Mouse (Mus musculus) liver, embryonic 14.5 days (tissue): ENCODE measurements around the gene Dclk2. TPM values are rescaled to one million over a fixed set of nuclear protein-coding genes. Genes with fewer than 3 reads are reported as not detected.

Experiments used
- ATAC-seq: fragments of 200-750 bp; cut with Nextera tagmentation; 2 replicates; pipeline ENCODE4 v1.8.0; 2017; ENCODE audit warnings: moderate number of reproducible peaks, mild to moderate bottlenecking, moderate library complexity; ENCODE audit not compliant: insufficient read depth
- DNase-seq, 3 experiments: peaks; one replicate each; pipeline ENCODE4 v3.0.0-alpha.2; 2012 to 2013; ENCODE audit warnings: low read depth in 3 of 3, low spot score in 3 of 3
- H3K27ac ChIP-seq: fragments of 300-500 bp; sonication (generic); 2 replicates; pipeline ENCODE4 v1.5.1; 2014; ENCODE audit warnings: moderate library complexity, mild to moderate bottlenecking, control low read depth, inconsistent platforms
- H3K27me3 ChIP-seq: fragments of 300-500 bp; sonication (generic); 2 replicates; pipeline ENCODE4 v1.6.1; 2014; ENCODE audit warnings: mild to moderate bottlenecking, low read length, moderate library complexity; ENCODE audit not compliant: control insufficient read depth, insufficient read depth
- H3K36me3 ChIP-seq: fragments of 300-500 bp; sonication (generic); replicated peaks from 2 replicates; pipeline ENCODE4 v1.6.1; 2014; ENCODE audit warnings: low read depth; ENCODE audit not compliant: control insufficient read depth, insufficient read depth
- H3K4me1 ChIP-seq, 2 experiments: fragments of 200-500 bp in 1 of 2; fragments of 300-500 bp in 1 of 2; sonication (generic) in 1 of 2; replicated peaks; 2 replicates each; pipeline ENCODE4 v1.6.1; 2012 to 2014; ENCODE audit warnings: antibody characterized with exemption in 1 of 2, inconsistent platforms in 1 of 2, low read length in 1 of 2; ENCODE audit not compliant: control insufficient read depth in 2 of 2, insufficient read depth in 2 of 2
- H3K4me2 ChIP-seq: fragments of 300-500 bp; sonication (generic); 2 replicates; pipeline ENCODE4 v1.6.1; 2014; ENCODE audit warnings: low read depth, mild to moderate bottlenecking, control low read depth, moderate library complexity
- H3K4me3 ChIP-seq, 2 experiments: fragments of 200-500 bp in 1 of 2; fragments of 300-500 bp in 1 of 2; sonication (generic) in 1 of 2; 2 replicates each; pipeline ENCODE4 v1.5.1; 2012 to 2014; ENCODE audit warnings: low read depth in 2 of 2, low read length in 2 of 2, mild to moderate bottlenecking in 2 of 2, control low read depth in 1 of 2, inconsistent platforms in 1 of 2, moderate library complexity in 1 of 2; ENCODE audit not compliant: insufficient read depth in 1 of 2
- H3K9ac ChIP-seq: fragments of 300-500 bp; sonication (generic); replicated peaks from 2 replicates; pipeline ENCODE4 v1.6.1; 2014; ENCODE audit warnings: mild to moderate bottlenecking, control low read depth, moderate library complexity
- H3K9me3 ChIP-seq: fragments of 300-500 bp; sonication (generic); 2 replicates; pipeline ENCODE4 v1.6.1; 2016; ENCODE audit warnings: low read length, mixed read lengths; ENCODE audit not compliant: control insufficient read depth
- CTCF ChIP-seq: IDR thresholded peaks from 2 replicates; pipeline ENCODE4 v1.5.1; 2016; ENCODE audit warnings: antibody characterized with exemption, low read depth, control low read depth
- EP300 ChIP-seq: IDR thresholded peaks from 2 replicates; pipeline ENCODE4 v1.6.1; 2016; ENCODE audit warnings: antibody characterized with exemption, low read depth
- WGBS: fragments of 180-500 bp; shearing (Covaris S2); extraction: QIAGEN DNeasy Blood & Tissue Kit; methylation state at CpG from one replicate; pipeline ENCODE4 v1.1.7; 2014; ENCODE audit not compliant: insufficient replicate concordance; 5-methylcytosine and 5-hydroxymethylcytosine counted together
- polyA plus RNA-seq, 2 experiments: library from polyadenylated mRNA; depleted of rRNA in 1 of 2; stranded (reverse) in 1 of 2; unstranded in 1 of 2; fragments of >200 nt; fragmentation: Nextera tagmentation in 1 of 2; extraction: Ambion mirVana in 1 of 2; gene quantifications; 2 replicates each; pipeline versions ENCODE4 v1.2.1 to v1.2.3; 2012 to 2014

Gene Dclk2
- polyA plus RNA-seq, 2 experiments: 8.7 to 12.8 TPM

GRCm38 (mm10) chr3:86917048-86917447 lies 3.6 kb downstream of the Dclk2 start:
- H3K9me3 ChIP-seq: no peaks in the 10 kb centered on the region
- no peak overlapping the region for H3K27ac ChIP-seq
- DNase-seq: no peak
- no peak overlapping the region for H3K4me2 ChIP-seq
- H3K4me1 ChIP-seq: peaks cover 3 to 6% of the 10 kb centered on the region in 2 experiments; a peak in 2 of 4 replicates
- no peaks in the 10 kb centered on the region for H3K36me3 ChIP-seq
- no peak overlapping the region for H3K9ac ChIP-seq
- H3K4me3 ChIP-seq: no peak overlapping the region
- no peak for TF ChIP-seq EP300
- no peak for TF ChIP-seq CTCF
- WGBS: 66% methylated on average over 5 of the region's 5 CpGs
- peaks cover 32% of the 10 kb centered on the region for H3K27me3 ChIP-seq
- ATAC-seq: no peak

GRCm38 (mm10) chr3:86916626-86917025 lies 4.0 kb downstream of the Dclk2 start:
- TF ChIP-seq CTCF (no peak), EP300 (no peak)
- ATAC-seq: no peak
- H3K9ac ChIP-seq: no peak overlapping the region
- peaks cover 3 to 6% of the 10 kb centered on the region in 2 experiments; a peak in 2 of 4 replicates for H3K4me1 ChIP-seq
- peaks cover 32% of the 10 kb centered on the region for H3K27me3 ChIP-seq
- WGBS: 78% methylated on average over 4 of the region's 4 CpGs
- no peak overlapping the region for H3K4me3 ChIP-seq
- H3K36me3 ChIP-seq: no peaks in the 10 kb centered on the region
- H3K9me3 ChIP-seq: no peaks in the 10 kb centered on the region
- no peak overlapping the region for H3K4me2 ChIP-seq
- H3K27ac ChIP-seq: no peak overlapping the region
- DNase-seq: no peak

GRCm38 (mm10) chr3:86915291-86915690 lies 5.4 kb downstream of the Dclk2 start:
- ATAC-seq (0 out of 2 replicates have a peak, but pooled peaks have one; percentile 26), DNase-seq (peak in 1 of 3 experiments; percentile 35)
- Histone ChIP-seq H3K36me3 (no peaks in the 10 kb centered on the region), H3K4me1 (peaks cover 3 to 6% of the 10 kb centered on the region in 2 experiments; a peak in 2 of 4 replicates), H3K27me3 (peaks cover 19% of the 10 kb centered on the region), H3K4me3 (no peak overlapping the region), H3K4me2 (no peak overlapping the region), H3K9me3 (no peaks in the 10 kb centered on the region), H3K27ac (no peak overlapping the region), H3K9ac (no peak overlapping the region)
- TF ChIP-seq CTCF: 0 out of 2 replicates have a peak, but pooled peaks have one; percentile 14
- TF ChIP-seq EP300: no peak
- 36% methylated on average over 13 of the region's 13 CpGs for WGBS

GRCm38 (mm10) chr3:86914316-86914715 lies 6.3 kb downstream of the Dclk2 start:
- H3K27me3 ChIP-seq: peaks cover 9% of the 10 kb centered on the region
- H3K4me2 ChIP-seq: no peak overlapping the region
- H3K9me3 ChIP-seq: no peaks in the 10 kb centered on the region
- 55% methylated on average over 3 of the region's 3 CpGs for WGBS
- H3K4me3 ChIP-seq: no peak overlapping the region
- ATAC-seq (no peak), DNase-seq (no peak)
- no peaks in the 10 kb centered on the region for H3K36me3 ChIP-seq
- peaks cover 3 to 6% of the 10 kb centered on the region in 2 experiments; a peak in 2 of 4 replicates for H3K4me1 ChIP-seq
- no peak overlapping the region for H3K27ac ChIP-seq
- TF ChIP-seq CTCF (no peak), EP300 (no peak)
- H3K9ac ChIP-seq: no peak overlapping the region

GRCm38 (mm10) chr3:86898366-86898765 lies 22.3 kb downstream of the Dclk2 start:
- no peaks in the 10 kb centered on the region for H3K4me1 ChIP-seq
- no peak for ATAC-seq
- WGBS: 79% methylated on average over 5 of the region's 5 CpGs

More at GRCm38 (mm10) chr3:86898366-86898765, 22.3 kb downstream of the Dclk2 start:
- DNase-seq: no peak
- no peaks in the 10 kb centered on the region for H3K27me3 ChIP-seq
- no peak overlapping the region for H3K27ac ChIP-seq
- H3K4me3 ChIP-seq: no peak overlapping the region
- no peak overlapping the region for H3K4me2 ChIP-seq
- H3K36me3 ChIP-seq: no peaks in the 10 kb centered on the region
- TF ChIP-seq EP300 (no peak), CTCF (no peak)
- H3K9me3 ChIP-seq: no peaks in the 10 kb centered on the region
- H3K9ac ChIP-seq: no peak overlapping the region
